Mouse (Mus musculus): ENCODE measurements around the gene Gar1. TPM values are rescaled to one million over a fixed set of nuclear protein-coding genes. Genes with fewer than 3 reads are reported as not detected.

The Gar1 gene
- polyA plus RNA-seq, 2 experiments: 41.3 to 119 TPM

DNA sequence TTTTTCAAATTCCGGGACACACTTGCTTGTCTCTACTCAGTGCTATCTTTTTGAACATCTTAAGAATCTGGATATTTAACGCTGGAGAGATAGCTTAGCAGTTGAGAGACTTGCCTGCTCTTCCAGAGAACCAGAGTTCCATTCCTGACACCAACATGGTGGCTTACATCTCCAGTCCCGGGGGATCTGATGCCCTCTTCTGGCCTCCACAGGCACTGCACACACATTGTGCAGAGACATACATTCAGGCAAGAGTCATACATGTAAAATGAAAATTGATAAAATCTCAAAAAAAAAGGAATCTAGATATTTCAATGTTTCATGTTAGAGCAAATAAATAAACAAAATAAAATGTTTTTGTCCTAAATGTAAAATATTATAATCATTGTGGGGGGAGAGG is 48.5 kb downstream of the Gar1 start:
- Histone ChIP-seq H3K27me3 (ENCODE audit: control insufficient read depth, insufficient read depth, low read length) (no peaks in the 10 kb centered on the region), H3K4me3 (replicated peaks; ENCODE audit: low read length) (no peak overlapping the region), H3K4me2 (replicated peaks; ENCODE audit: low read depth, low read length, severe bottlenecking) (no peak overlapping the region), H3K9me3 (ENCODE audit: control insufficient read depth, low read length) (no peaks in the 10 kb centered on the region), H3K36me3 (ENCODE audit: control insufficient read depth, insufficient read depth, low read length) (no peaks in the 10 kb centered on the region), H3K9ac (ENCODE audit: low read depth, low read length, severe bottlenecking) (no peak overlapping the region), H3K4me1 (ENCODE audit: control insufficient read depth, insufficient read depth, low read length) (no peaks in the 10 kb centered on the region), H3K27ac (replicated peaks; ENCODE audit: low read depth, low read length) (no peak overlapping the region)
- 89% methylated on average over 3 of the region's 3 CpGs for WGBS
- ATAC-seq (ENCODE audit: low FRiP score, low read depth) (no peak), DNase-seq (ENCODE audit: low spot score) (no peak)
- no peak for TF ChIP-seq POLR2A (IDR thresholded peaks at IDR 0.05; ENCODE audit: borderline replicate concordance, extremely low read depth, insufficient read depth, insufficient read length)

DNA sequence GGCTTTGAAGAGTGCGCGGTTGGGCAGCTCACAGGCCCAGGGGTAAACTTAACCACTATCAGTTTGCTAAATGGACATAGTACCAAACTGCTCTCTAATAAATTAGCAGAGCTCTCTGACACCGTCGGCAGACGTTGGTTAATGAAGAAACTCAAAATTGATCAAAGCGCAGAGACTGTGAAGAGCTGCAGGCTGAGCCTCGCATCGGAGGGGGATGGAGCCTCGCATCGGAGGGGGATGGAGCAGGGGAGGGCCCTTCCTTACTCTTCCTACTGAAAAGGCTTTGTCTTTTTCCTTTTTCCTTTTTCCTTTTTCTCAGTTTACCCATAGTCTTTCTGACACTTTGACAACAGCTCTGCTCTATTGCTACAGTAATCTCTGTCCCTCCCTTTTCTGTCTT is 49.8 kb downstream of the Gar1 start:
- Histone ChIP-seq H3K4me2 (replicated peaks; ENCODE audit: low read depth, low read length, severe bottlenecking) (no peak overlapping the region), H3K36me3 (ENCODE audit: control insufficient read depth, insufficient read depth, low read length) (no peaks in the 10 kb centered on the region), H3K9me3 (ENCODE audit: control insufficient read depth, low read length) (no peaks in the 10 kb centered on the region), H3K4me3 (replicated peaks; ENCODE audit: low read length) (no peak overlapping the region), H3K9ac (ENCODE audit: low read depth, low read length, severe bottlenecking) (no peak overlapping the region), H3K27ac (replicated peaks; ENCODE audit: low read depth, low read length) (no peak overlapping the region), H3K4me1 (ENCODE audit: control insufficient read depth, insufficient read depth, low read length) (no peaks in the 10 kb centered on the region), H3K27me3 (ENCODE audit: control insufficient read depth, insufficient read depth, low read length) (no peaks in the 10 kb centered on the region)
- ATAC-seq (ENCODE audit: low FRiP score, low read depth) (no peak), DNase-seq (ENCODE audit: low spot score) (no peak)
- WGBS: 45% methylated on average over 10 of the region's 10 CpGs
- no peak for TF ChIP-seq POLR2A (IDR thresholded peaks at IDR 0.05; ENCODE audit: borderline replicate concordance, extremely low read depth, insufficient read depth, insufficient read length)

Other genes starting within 250 kb of the Gar1 start
- gene Egf, start 76.1 kb downstream of the Gar1 start, polyA plus RNA-seq (2012; rRNA removed): 3.7 and 5.0 TPM in 2 replicates
- gene Egf, start 76.1 kb downstream of the Gar1 start, polyA plus RNA-seq (2014; fragmentation: Nextera tagmentation; extraction: Ambion mirVana): 1.8 and 1.9 TPM in 2 replicates
- 0.04 TPM in 2 replicates for gene Lrit3, start 27.4 kb downstream of the Gar1 start, polyA plus RNA-seq (2012; rRNA removed)
- not detected in 2 replicates for gene Lrit3, start 27.4 kb downstream of the Gar1 start, polyA plus RNA-seq (2014; fragmentation: Nextera tagmentation; extraction: Ambion mirVana)
- gene Rrh, start 8.8 kb downstream of the Gar1 start, polyA plus RNA-seq (2012; rRNA removed): 0.38 and 0.43 TPM in 2 replicates
- gene Rrh, start 8.8 kb downstream of the Gar1 start, polyA plus RNA-seq (2014; fragmentation: Nextera tagmentation; extraction: Ambion mirVana): not detected in 2 replicates
- 0.20 and 0.35 TPM in 2 replicates for gene Cfi, start 4.5 kb upstream of the Gar1 start, polyA plus RNA-seq (2012; rRNA removed)
- 0.23 TPM in 1 of 2 replicates, not detected in the other for gene Cfi, start 4.5 kb upstream of the Gar1 start, polyA plus RNA-seq (2014; fragmentation: Nextera tagmentation; extraction: Ambion mirVana)
- 16.4 and 18.0 TPM in 2 replicates for gene Pla2g12a, start 47.2 kb upstream of the Gar1 start, polyA plus RNA-seq (2012; rRNA removed)
- 26.2 and 27.5 TPM in 2 replicates for gene Pla2g12a, start 47.2 kb upstream of the Gar1 start, polyA plus RNA-seq (2014; fragmentation: Nextera tagmentation; extraction: Ambion mirVana)
- 54.9 and 62.7 TPM in 2 replicates for gene Casp6, start 70.0 kb upstream of the Gar1 start, polyA plus RNA-seq (2012; rRNA removed)
- 61.4 and 67.8 TPM in 2 replicates for gene Casp6, start 70.0 kb upstream of the Gar1 start, polyA plus RNA-seq (2014; fragmentation: Nextera tagmentation; extraction: Ambion mirVana)
- gene Mcub, start 138.8 kb upstream of the Gar1 start, polyA plus RNA-seq (2012; rRNA removed): 3.8 and 3.9 TPM in 2 replicates
- gene Mcub, start 138.8 kb upstream of the Gar1 start, polyA plus RNA-seq (2014; fragmentation: Nextera tagmentation; extraction: Ambion mirVana): 7.2 and 8.6 TPM in 2 replicates
- 84.0 and 105 TPM in 2 replicates for gene Sec24b, start 230.2 kb upstream of the Gar1 start, polyA plus RNA-seq (2012; rRNA removed)
- gene Sec24b, start 230.2 kb upstream of the Gar1 start, polyA plus RNA-seq (2014; fragmentation: Nextera tagmentation; extraction: Ambion mirVana): 41.5 TPM in 2 replicates